Mouse (Mus musculus) MEL (cell line): ENCODE data around the gene Atrip. TPM values are rescaled to one million over a fixed set of nuclear protein-coding genes. Genes with fewer than 3 reads are reported as not detected.
A peak's percentile ranks its signal among the peaks of the same experiment; 100 is the strongest.

Experiments used
- DNase-seq: peaks from one replicate; pipeline ENCODE4 v3.0.0; 2011; ENCODE audit warnings: low read depth, low spot score
- H3K27ac ChIP-seq: 2 replicates; pipeline ENCODE4 v1.5.1; 2012; ENCODE audit warnings: low read depth, mild to moderate bottlenecking, control low read depth, low read length, moderate library complexity; ENCODE audit not compliant: control insufficient read depth
- H3K27me3 ChIP-seq, 2 experiments: fragments of 150-350 bp in 1 of 2; sonication (generic) in 1 of 2; 2 replicates each; pipeline ENCODE4 v1.6.1; 2012; ENCODE audit warnings: low read length in 2 of 2, mild to moderate bottlenecking in 2 of 2, improper control_type of control experiment in 1 of 2, moderate library complexity in 1 of 2; ENCODE audit not compliant: insufficient read depth in 2 of 2, control insufficient read depth in 1 of 2
- H3K36me3 ChIP-seq, 2 experiments: 2 replicates each; pipeline ENCODE4 v1.6.1; 2012 to 2014; ENCODE audit warnings: low read length in 2 of 2, improper control_type of control experiment in 1 of 2, inconsistent platforms in 1 of 2, mild to moderate bottlenecking in 1 of 2; ENCODE audit not compliant: insufficient read depth in 2 of 2, control insufficient read depth in 1 of 2
- H3K4me1 ChIP-seq, 2 experiments: fragments of 150-350 bp in 1 of 2; sonication (generic) in 1 of 2; 2 replicates each; pipeline ENCODE4 v1.6.1; 2012; ENCODE audit warnings: low read length in 2 of 2, improper control_type of control experiment in 1 of 2, mild to moderate bottlenecking in 1 of 2; ENCODE audit not compliant: insufficient read depth in 2 of 2, control insufficient read depth in 1 of 2
- H3K4me3 ChIP-seq, 2 experiments: fragments of 150-350 bp in 1 of 2; sonication (generic) in 1 of 2; 2 replicates each; pipeline ENCODE4 v1.5.1; 2012; ENCODE audit warnings: low read depth in 2 of 2, low read length in 2 of 2, mild to moderate bottlenecking in 2 of 2, moderate library complexity in 2 of 2, control low read depth in 1 of 2, improper control_type of control experiment in 1 of 2; ENCODE audit not compliant: control insufficient read depth in 1 of 2, insufficient read depth in 1 of 2
- H3K79me2 ChIP-seq: 2 replicates; pipeline ENCODE4 v1.6.1; 2012; ENCODE audit warnings: mild to moderate bottlenecking, low read length, moderate library complexity; ENCODE audit not compliant: control insufficient read depth, poor library complexity, insufficient read depth
- H3K9ac ChIP-seq: 2 replicates; pipeline ENCODE4 v1.6.1; 2012; ENCODE audit warnings: low read depth, mild to moderate bottlenecking, control low read depth, low read length, moderate library complexity; ENCODE audit not compliant: control insufficient read depth, poor library complexity, severe bottlenecking
- H3K9me3 ChIP-seq: fragments of 150-350 bp; sonication (generic); replicated peaks from 2 replicates; pipeline ENCODE4 v1.6.1; 2012; ENCODE audit warnings: mild to moderate bottlenecking, low read length, improper control_type of control experiment, moderate library complexity; ENCODE audit not compliant: insufficient read depth
- BHLHE40 ChIP-seq: IDR thresholded peaks from 2 replicates; pipeline ENCODE4 v1.6.1; 2012; ENCODE audit warnings: low read depth, mild to moderate bottlenecking, inconsistent platforms, low read length, improper control_type of control experiment, borderline replicate concordance
- CHD1 ChIP-seq: IDR thresholded peaks from 2 replicates; pipeline ENCODE4 v1.6.1; 2012; ENCODE audit warnings: low read depth, mild to moderate bottlenecking, inconsistent platforms, low read length, improper control_type of control experiment
- CTCF ChIP-seq, 3 experiments: IDR thresholded peaks in 2 of 3; conservative IDR thresholded peaks in 1 of 3; 2 replicates each; pipeline ENCODE4 v1.5.1; 2011 to 2012; ENCODE audit warnings: low read length in 3 of 3, low read depth in 2 of 3, mild to moderate bottlenecking in 2 of 3, improper control_type of control experiment in 1 of 3, inconsistent platforms in 1 of 3, mixed read lengths in 1 of 3, moderate library complexity in 1 of 3; ENCODE audit not compliant: control insufficient read depth in 1 of 3, insufficient read depth in 1 of 3, poor library complexity in 1 of 3, severe bottlenecking in 1 of 3
- E2F4 ChIP-seq: IDR thresholded peaks from 2 replicates; pipeline ENCODE4 v1.6.1; 2011; ENCODE audit warnings: low read depth, low read length, improper control_type of control experiment, borderline replicate concordance
- ELF1 ChIP-seq: IDR thresholded peaks from 2 replicates; pipeline ENCODE4 v1.6.1; 2014; ENCODE audit warnings: low read depth, mild to moderate bottlenecking, inconsistent platforms, low read length, improper control_type of control experiment, moderate library complexity
- EP300 ChIP-seq, 2 experiments: IDR thresholded peaks; 2 replicates each; pipeline ENCODE4 v1.6.1; 2011; ENCODE audit warnings: improper control_type of control experiment in 2 of 2, low read length in 2 of 2, low read depth in 1 of 2, mild to moderate bottlenecking in 1 of 2
- ETS1 ChIP-seq: IDR thresholded peaks from 2 replicates; pipeline ENCODE4 v1.6.1; 2012; ENCODE audit warnings: low read depth, mild to moderate bottlenecking, inconsistent platforms, low read length, improper control_type of control experiment, moderate library complexity
- GATA1 ChIP-seq: IDR thresholded peaks from 2 replicates; pipeline ENCODE4 v1.6.1; 2011; ENCODE audit warnings: low read depth, low read length, improper control_type of control experiment
- HCFC1 ChIP-seq: IDR thresholded peaks from 2 replicates; pipeline ENCODE4 v1.6.1; 2012; ENCODE audit warnings: low read depth, mild to moderate bottlenecking, inconsistent platforms, low read length, improper control_type of control experiment, moderate library complexity
- MAFK ChIP-seq: IDR thresholded peaks from 2 replicates; pipeline ENCODE4 v1.6.1; 2011; ENCODE audit warnings: low read depth, mild to moderate bottlenecking, low read length, improper control_type of control experiment, borderline replicate concordance
- MAX ChIP-seq: IDR thresholded peaks from 2 replicates; pipeline ENCODE4 v1.6.1; 2011; ENCODE audit warnings: low read length, improper control_type of control experiment
- MXI1 ChIP-seq: IDR thresholded peaks from 2 replicates; pipeline ENCODE4 v1.6.1; 2011; ENCODE audit warnings: mild to moderate bottlenecking, low read depth, low read length, improper control_type of control experiment
- MYB ChIP-seq: IDR thresholded peaks from 2 replicates; pipeline ENCODE4 v1.6.1; 2011; ENCODE audit warnings: mild to moderate bottlenecking, low read depth, low read length, improper control_type of control experiment
- NELFE ChIP-seq: IDR thresholded peaks from 2 replicates; pipeline ENCODE4 v1.6.1; 2011; ENCODE audit warnings: low read depth, low read length, improper control_type of control experiment
- POLR2A ChIP-seq, 2 experiments: IDR thresholded peaks; 2 replicates each; pipeline ENCODE4 v1.6.1; 2011 to 2012; ENCODE audit warnings: low read length in 2 of 2, mild to moderate bottlenecking in 2 of 2, control low read depth in 1 of 2, improper control_type of control experiment in 1 of 2, low read depth in 1 of 2, moderate library complexity in 1 of 2; ENCODE audit not compliant: control insufficient read depth in 1 of 2, insufficient read depth in 1 of 2, poor library complexity in 1 of 2
- POLR2AphosphoS5 ChIP-seq: IDR thresholded peaks from 2 replicates; pipeline ENCODE4 v1.6.1; 2012; ENCODE audit warnings: low read depth, borderline replicate concordance, mild to moderate bottlenecking, inconsistent platforms, low read length, moderate library complexity, mixed read lengths
- RAD21 ChIP-seq: IDR thresholded peaks from 2 replicates; pipeline ENCODE4 v1.6.1; 2011; ENCODE audit warnings: mild to moderate bottlenecking, low read depth, low read length, improper control_type of control experiment
- SIN3A ChIP-seq: IDR thresholded peaks from 2 replicates; pipeline ENCODE4 v1.6.1; 2012; ENCODE audit warnings: low read length, improper control_type of control experiment, inconsistent platforms
- SMC3 ChIP-seq: IDR thresholded peaks from 2 replicates; pipeline ENCODE4 v1.6.1; 2011; ENCODE audit warnings: low read depth, low read length, improper control_type of control experiment
- TBP ChIP-seq: IDR thresholded peaks from 2 replicates; pipeline ENCODE4 v1.8.0; 2011; ENCODE audit warnings: low read depth, low read length, improper control_type of control experiment
- TCF12 ChIP-seq: IDR thresholded peaks from 2 replicates; pipeline ENCODE4 v1.6.1; 2014; ENCODE audit warnings: low read depth, mild to moderate bottlenecking, inconsistent platforms, low read length, improper control_type of control experiment, moderate library complexity
- UBTF ChIP-seq: IDR thresholded peaks from 2 replicates; pipeline ENCODE4 v1.6.1; 2012; ENCODE audit warnings: low read depth, mild to moderate bottlenecking, inconsistent platforms, low read length, improper control_type of control experiment, moderate library complexity, borderline replicate concordance; ENCODE audit not compliant: insufficient read depth
- USF1 ChIP-seq: IDR thresholded peaks from 2 replicates; pipeline ENCODE4 v1.6.1; 2014; ENCODE audit warnings: low read depth, mild to moderate bottlenecking, inconsistent platforms, low read length, improper control_type of control experiment, moderate library complexity
- ZNF384 ChIP-seq: IDR thresholded peaks from 2 replicates; pipeline ENCODE4 v1.6.1; 2012; ENCODE audit warnings: low read depth, mild to moderate bottlenecking, inconsistent platforms, low read length, improper control_type of control experiment
- polyA plus RNA-seq, 2 experiments: library from polyadenylated mRNA; stranded (reverse) in 1 of 2; unstranded in 1 of 2; fragments of >175 nt in 1 of 2; fragments of >200 nt in 1 of 2; gene quantifications; 2 replicates each; pipeline versions ENCODE4 v1.2.1 to v1.2.4; 2012; ENCODE audit warnings: low replicate concordance in 2 of 2, low read depth in 1 of 2; ENCODE audit not compliant: insufficient read length in 2 of 2, insufficient read depth in 1 of 2, missing spikeins in 1 of 2
- total RNA-seq: library from RNA; depleted of rRNA; stranded (reverse); fragments of 300-350 nt; gene quantifications from 2 replicates; pipeline ENCODE4 v1.2.3, GENCODE M21; 2012

The Atrip gene
- total and polyA plus RNA-seq, 3 experiments = 18.4 to 35.3 TPM; not detected in 1

DNA sequence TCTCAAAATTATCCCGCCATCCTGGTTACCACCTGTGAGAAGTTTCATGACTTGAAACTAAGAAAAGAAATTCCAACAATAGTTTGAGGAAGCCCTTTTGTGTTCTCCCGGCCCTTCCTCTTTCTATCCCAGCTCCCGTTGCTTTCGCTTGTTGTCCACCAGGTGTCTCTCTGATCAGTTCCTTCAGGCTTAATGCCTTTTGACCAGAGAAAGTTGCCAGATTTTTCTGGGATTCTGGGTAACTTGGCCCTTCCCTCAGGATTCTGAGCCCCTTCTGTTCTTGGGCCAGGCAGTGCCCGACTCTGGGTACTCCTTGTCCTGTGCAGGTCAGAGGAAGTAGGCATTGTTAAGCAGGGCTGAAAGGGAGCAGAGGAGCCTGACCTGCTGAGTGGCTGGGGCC, 14.1 kb upstream of the Atrip start:
- Histone ChIP-seq H3K4me3 (no peak overlapping the region), H3K27ac (no peak overlapping the region), H3K4me1 (peaks cover 0 to 5% of the 10 kb centered on the region in 2 experiments; a peak in 2 of 4 replicates), H3K9me3 (no peaks in the 10 kb centered on the region), H3K36me3 (no peaks in the 10 kb centered on the region; a peak in 1 of 4 replicates), H3K27me3 (no peaks in the 10 kb centered on the region), H3K9ac (no peak overlapping the region), H3K79me2 (peaks cover 14% of the 10 kb centered on the region)
- peak in 2 of 3 experiments; percentile 20 to 25; a peak in 2 of 6 replicates for TF ChIP-seq CTCF (IDR thresholded peaks at IDR 0.05 in 2 of 3, conservative IDR thresholded peaks at IDR 0.05 in 1 of 3; ENCODE audit: control insufficient read depth in 1 of 3, insufficient read depth in 1 of 3, low read depth in 2 of 3, low read length in 3 of 3, poor library complexity in 1 of 3, severe bottlenecking in 1 of 3)
- TF ChIP-seq SMC3 = peak; percentile 15; the same call in 1 of the 2 replicates
- no peak for TF ChIP-seq NELFE
- DNase-seq = no peak

DNA sequence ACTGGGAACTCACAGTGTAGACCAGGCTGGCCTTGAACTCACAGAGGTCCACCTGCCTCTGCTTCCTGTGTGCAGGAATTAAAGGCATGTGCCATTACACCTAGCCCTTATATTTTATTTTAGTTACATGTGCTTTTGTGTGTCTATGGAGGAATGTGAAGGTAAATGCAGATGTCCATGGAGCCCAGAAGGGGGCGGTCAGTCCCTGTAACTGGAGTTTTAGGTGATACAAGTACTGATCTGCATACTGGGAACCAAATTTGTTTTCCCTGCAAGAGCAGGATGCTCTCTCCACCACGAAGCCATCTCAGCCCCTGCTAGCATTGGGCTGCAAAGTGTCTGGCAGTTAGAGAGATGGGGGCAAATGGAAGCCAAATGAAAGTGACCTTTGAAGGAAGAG, 11.0 kb upstream of the Atrip start:
- TF ChIP-seq RAD21 (peak; percentile 35), CTCF (IDR thresholded peaks at IDR 0.05 in 2 of 3, conservative IDR thresholded peaks at IDR 0.05 in 1 of 3; ENCODE audit: control insufficient read depth in 1 of 3, insufficient read depth in 1 of 3, low read depth in 2 of 3, low read length in 3 of 3, poor library complexity in 1 of 3, severe bottlenecking in 1 of 3) (peak; percentile 33 to 59 (median 36); a peak in 4 of 6 replicates), MAX (0 out of 2 replicates have a peak, but pooled peaks have one; percentile 42), SIN3A (no peak), CHD1 (no peak), BHLHE40 (no peak)
- DNase-seq = peak; percentile 64
- Histone ChIP-seq H3K36me3 (peaks cover 0 to 6% of the 10 kb centered on the region in 2 experiments; a peak in 3 of 4 replicates), H3K27ac (no peak overlapping the region), H3K4me1 (peaks cover 0 to 9% of the 10 kb centered on the region in 2 experiments; a peak in 2 of 4 replicates), H3K4me3 (no peak overlapping the region), H3K27me3 (no peaks in the 10 kb centered on the region), H3K9me3 (no peaks in the 10 kb centered on the region), H3K79me2 (peaks cover 37% of the 10 kb centered on the region), H3K9ac (no peak overlapping the region)

- H3K9ac ChIP-seq = peak within 1 kb of the TSS; percentile 74
- peak; percentile 97 for DNase-seq
- H3K4me3 ChIP-seq = peak within 1 kb of the TSS; percentile 56 to 82
- peak within 1 kb of the TSS; percentile 75 for H3K27ac ChIP-seq
- no peaks in the 10 kb centered on the region for H3K9me3 ChIP-seq
- H3K27me3 ChIP-seq = no peaks in the 10 kb centered on the region
- peaks cover 0 to 9% of the 10 kb centered on the region in 2 experiments; a peak in 2 of 4 replicates for H3K4me1 ChIP-seq
- H3K36me3 ChIP-seq = peaks cover 4 to 6% of the 10 kb centered on the region in 2 experiments; a peak in 3 of 4 replicates
- H3K79me2 ChIP-seq = peaks cover 37% of the 10 kb centered on the region
- TF ChIP-seq USF1 (no peak), TBP (peak; percentile 96), MYB (no peak), GATA1 (no peak), MXI1 (peak; percentile 65), POLR2AphosphoS5 (no peak), EP300 (IDR thresholded peaks at IDR 0.05; ENCODE audit: low read depth in 1 of 2, low read length in 2 of 2) (no peak), POLR2A (IDR thresholded peaks at IDR 0.05; ENCODE audit: control insufficient read depth in 1 of 2, insufficient read depth in 1 of 2, low read depth in 1 of 2, low read length in 2 of 2, poor library complexity in 1 of 2) (peak; percentile 85 to 94), UBTF (no peak), TCF12 (no peak; the same call in 1 of the 2 replicates), E2F4 (no peak), ELF1 (peak; percentile 91), MAX (peak; percentile 42), MAFK (no peak), RAD21 (no peak), ETS1 (no peak; the same call in 1 of the 2 replicates), HCFC1 (peak; percentile 89), CHD1 (no peak), ZNF384 (no peak)
Measured at GRCm38 (mm10) chr9:109082124-109082800, 8.3 kb upstream of the Atrip start, which contains the start of the genes Ccdc51 and Tma7. Gene Ccdc51, plus strand, starts transcription at chr9:109082493. Gene Tma7, minus strand, starts transcription at chr9:109082587.
